Mouse (Mus musculus) megakaryocyte progenitor cell, adult 5-6 weeks (primary cell): ENCODE results near the gene Vps16. TPM values are rescaled to one million over a fixed set of nuclear protein-coding genes. Genes with fewer than 3 reads are reported as not detected.

ENCODE experiments used
- ATAC-seq: replicated peaks from 2 replicates; pipeline ENCODE4 v1.8.0; 2016; ENCODE audit warnings: mild to moderate bottlenecking, moderate TSS enrichment, inconsistent platforms; ENCODE audit not compliant: poor library complexity
- total RNA-seq, 2 experiments: library from RNA; stranded (forward) in 1 of 2; stranded (reverse) in 1 of 2; fragments of 157-497, 149-512 nt in 1 of 2; fragments of 200-1000 nt in 1 of 2; gene quantifications; 2 replicates each; pipeline versions ENCODE4 v1.2.3 to v1.2.4; 2015 to 2017

Vps16 gene
- 102 and 115 TPM in 2 replicates for total RNA-seq (2015)
- total RNA-seq (2017) = 124 and 152 TPM in 2 replicates

DNA sequence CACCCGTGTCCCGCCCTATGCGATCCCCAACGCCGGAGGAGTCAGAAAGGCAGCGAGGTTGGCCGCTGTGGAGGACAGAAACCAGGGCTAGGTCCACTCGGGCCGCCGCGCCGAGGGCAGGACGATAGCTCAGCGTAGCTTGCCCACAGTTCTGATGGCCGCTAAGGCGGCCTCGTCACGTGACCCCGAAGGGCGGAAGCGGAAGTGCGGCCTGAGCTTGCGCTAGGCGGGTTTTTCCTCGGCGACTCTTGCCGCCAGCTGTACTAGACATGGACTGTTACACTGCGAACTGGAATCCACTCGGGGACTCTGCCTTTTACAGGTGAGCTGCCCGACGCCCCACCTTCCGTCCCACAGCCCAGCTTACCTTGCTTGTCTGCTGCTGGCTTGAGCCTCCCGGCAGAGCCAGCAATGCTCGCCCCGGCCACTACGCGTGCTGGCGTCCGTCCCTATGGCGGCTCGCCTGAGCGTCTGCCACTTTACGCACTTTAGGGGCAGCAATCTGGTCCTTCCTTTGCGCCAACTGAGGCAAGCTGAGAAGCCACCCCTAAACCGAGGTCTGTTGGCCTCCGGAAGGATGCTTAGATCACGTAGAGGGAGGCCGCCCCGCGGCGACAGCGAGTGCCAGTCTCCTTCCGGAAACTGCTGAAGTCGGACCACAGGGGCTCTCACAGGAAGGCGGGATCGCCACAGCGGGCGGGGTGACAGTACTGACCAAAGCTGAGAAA lies at the start of gene Vps16, which contains the start of gene Pced1a:
TSS of gene Vps16 (plus strand) at position 214 of the 728 bp plus-strand sequence.
TSS of gene Pced1a (minus strand) at position 576 of the 728 bp plus-strand sequence.
- peak; percentile 71 for ATAC-seq

DNA sequence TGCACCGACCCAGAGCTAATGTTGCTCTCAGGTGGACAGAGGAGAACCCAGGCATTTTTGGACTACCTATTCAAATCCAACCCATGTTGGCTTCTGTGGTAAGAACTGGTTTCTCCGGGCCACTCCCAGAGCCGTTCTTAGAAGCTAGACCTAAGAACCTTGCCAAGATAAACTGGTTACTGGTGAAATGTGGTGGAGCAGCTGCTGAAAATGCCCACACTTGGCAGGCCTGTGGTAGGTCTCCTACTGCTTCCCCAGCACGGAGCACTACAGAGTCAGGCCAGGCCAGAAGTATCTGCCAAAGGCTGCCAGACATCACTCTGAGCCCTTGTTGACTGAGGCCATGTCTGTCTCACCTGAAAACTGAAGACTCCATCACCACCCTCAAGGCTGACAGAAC lies 49.2 kb upstream of the Vps16 start:
- peak; percentile 29; the same call in 1 of the 2 replicates for ATAC-seq

DNA sequence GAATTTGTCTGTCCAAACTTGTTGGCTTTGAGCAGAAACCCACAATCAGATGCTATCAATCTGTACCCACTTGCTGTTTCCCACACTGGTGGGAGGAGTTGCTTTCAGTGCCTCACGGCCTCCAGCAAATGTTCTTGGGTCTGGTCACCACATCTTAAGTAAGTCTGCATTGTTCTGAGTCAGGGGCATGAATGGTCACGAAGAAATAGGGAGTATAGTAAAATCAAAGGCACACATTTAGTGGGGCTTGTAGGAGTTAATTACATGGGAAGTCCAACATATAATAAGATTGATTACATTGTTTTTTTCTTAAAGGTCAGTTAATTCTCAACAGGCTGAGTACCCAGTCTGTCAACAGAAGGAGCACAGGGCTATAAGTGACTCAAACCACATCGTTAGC lies 40.9 kb upstream of the Vps16 start:
- ATAC-seq = no peak

DNA sequence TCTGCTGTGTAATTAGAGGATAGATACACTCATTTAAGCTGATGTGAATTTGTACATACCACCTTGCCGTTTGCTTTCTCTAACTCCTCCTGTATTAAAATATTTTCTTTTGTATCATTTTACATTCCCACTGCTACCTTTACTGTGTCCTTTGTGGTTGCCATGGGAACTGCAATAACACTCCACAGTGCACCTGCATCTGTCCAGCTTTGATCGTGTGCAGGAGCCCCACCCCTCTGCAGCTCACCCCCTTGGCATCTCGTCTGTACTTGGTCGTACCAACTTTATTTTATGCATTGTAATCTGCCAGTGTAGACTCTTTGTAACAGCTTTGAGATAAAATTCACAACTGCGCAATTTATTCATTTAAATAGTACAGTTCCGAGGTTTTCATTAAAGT lies 40.2 kb upstream of the Vps16 start:
- ATAC-seq = no peak

DNA sequence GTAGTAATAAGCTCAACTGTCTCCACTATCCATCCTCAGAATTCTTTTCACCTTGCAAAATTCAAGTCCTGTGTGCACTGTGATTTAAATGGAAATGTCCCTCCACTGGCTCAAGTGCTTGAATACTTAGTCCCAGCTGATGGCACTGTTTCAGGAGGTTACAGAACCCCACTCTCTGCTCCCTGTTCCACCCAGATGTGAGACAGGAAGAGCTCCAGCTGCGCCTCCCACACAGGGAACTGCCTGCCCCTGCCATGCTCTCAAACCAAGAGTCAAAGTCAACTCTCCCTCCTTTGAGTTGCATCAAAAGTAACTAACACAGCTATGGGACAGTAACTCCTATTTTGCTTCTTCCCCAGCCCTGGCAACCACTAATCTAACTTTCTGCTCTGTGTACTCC lies 37.9 kb upstream of the Vps16 start:
- no peak for ATAC-seq

DNA sequence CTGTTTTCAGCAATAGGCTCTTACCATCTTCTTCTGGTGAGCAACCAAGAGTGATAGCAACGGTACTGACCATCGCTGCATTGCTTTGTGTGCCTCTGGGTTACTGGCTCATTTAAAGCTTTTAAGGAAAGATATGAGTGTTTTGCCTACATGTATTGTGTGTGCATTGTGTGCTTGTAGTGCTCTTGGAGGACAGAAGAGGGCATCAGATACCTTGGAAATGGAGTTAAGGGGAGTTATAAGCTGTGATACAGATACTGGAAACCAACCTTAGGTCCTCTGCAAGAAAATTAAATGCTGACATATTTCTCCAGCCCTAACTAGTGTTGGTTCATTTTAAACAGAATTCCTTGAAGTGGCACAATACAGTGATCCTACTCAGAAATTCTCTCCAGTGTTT lies 35.3 kb upstream of the Vps16 start:
- peak; percentile 89 for ATAC-seq

DNA sequence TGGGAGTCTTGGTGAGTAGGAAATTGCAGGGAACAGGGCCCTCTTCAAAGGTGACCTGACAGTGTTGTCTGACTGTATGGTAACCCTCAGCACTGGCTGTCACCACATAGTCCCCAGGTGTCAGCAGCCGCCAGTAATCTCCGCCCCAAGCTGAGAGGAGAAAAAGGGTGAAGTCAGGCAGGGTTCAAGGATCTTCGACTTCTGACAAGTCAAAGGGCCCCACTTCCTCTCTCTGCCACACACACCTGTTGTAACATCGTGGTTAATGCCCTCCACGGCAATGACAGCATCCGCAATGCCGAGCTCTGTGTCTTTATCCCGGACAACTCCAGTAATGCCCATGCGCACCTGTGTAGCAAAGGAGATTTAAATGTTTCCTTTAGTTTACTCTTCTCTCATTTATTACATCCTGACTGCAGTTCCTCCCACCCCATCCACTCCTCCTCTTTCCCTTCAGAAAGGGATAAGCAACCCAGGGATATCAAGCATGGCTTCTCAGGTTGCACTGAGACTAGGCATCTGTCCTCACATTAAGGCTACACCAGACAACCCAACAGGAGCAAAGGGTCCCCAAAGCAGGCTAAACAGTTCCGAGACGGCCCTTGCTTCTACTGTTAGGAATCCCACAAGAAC lies 33.0 kb upstream of the Vps16 start:
- ATAC-seq = no peak

DNA sequence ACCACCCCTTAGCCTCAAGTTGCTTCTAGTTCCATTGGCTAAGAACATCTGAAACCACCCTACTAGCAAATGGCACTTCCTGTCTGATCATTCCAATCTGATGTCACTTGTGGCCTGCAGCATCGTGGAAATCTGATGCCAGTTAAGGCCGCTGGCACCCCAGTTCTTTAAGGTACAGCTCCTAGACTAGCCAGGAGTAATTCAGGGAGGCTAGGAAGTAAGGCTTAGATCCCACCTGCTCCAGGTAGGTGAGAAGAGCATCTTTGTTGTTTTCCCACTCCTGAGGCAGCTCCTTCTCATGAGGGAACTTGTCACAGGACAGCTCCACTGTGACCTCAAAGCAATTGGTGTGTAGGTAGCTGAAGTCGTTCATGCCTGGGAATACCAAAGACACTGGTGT lies 31.3 kb upstream of the Vps16 start:
- ATAC-seq = no peak

DNA sequence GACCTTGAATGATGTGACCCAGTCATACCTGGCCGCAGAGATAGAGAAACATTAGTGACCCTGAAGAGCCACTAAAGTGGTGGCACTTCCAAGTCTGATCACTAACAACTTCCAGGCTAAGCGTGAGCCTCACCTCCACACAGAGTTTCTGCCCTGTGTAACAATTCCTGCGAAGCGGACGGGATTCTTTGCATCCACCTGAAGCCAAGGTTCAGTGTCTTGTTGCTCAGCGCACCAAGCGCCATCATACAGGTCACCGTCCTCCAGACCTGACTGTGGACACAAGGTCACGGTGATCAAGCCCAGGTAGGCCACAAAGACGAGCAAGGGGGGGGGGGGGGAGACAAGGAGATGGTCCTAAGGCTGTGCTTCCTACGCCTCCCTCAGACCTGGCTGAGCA lies 28.4 kb upstream of the Vps16 start:
- ATAC-seq = no peak

DNA sequence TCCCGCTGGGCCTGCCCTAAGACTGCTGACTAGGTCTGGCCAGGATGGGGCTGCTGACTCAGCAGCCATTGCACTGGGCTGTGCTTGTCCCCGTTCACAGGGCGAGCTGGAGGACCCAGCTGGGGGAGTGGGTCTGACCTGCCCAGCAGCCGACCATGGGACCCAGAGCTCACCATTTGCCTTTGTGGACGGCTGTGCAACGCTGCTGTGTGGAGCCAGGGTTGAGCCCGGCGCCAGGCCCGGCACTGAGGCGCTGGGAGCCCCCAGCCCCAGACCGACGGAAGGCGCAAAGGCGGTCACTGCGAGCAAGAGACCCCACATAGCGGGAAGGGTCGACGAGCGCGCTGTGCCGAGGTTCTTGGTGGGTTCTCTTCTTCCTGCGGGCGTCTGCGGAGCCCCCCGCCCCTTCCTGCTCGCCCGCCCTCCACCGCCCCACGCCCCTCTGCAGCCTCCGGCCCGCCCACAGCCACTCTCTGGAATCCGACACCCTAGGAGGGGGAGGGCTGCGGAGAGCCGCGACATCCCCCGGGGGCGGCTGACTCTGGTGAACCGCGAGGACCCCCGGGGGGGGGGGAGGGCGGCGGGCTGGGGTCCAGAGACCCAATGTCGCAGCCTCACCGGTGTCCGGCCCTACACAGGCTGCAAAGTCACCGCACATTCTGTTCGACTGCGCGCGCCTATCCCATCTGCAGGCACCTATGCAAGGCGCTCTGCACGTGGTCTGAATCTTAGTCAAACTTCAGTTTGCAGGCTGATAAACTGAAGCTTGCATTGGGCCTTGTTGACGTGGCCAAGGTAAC lies 26.8 kb upstream of the Vps16 start, which contains the start of gene Cpxm1:
TSS of gene Cpxm1 (minus strand) at position 389 of the 800 bp plus-strand sequence.
- ATAC-seq = peak; percentile 56

DNA sequence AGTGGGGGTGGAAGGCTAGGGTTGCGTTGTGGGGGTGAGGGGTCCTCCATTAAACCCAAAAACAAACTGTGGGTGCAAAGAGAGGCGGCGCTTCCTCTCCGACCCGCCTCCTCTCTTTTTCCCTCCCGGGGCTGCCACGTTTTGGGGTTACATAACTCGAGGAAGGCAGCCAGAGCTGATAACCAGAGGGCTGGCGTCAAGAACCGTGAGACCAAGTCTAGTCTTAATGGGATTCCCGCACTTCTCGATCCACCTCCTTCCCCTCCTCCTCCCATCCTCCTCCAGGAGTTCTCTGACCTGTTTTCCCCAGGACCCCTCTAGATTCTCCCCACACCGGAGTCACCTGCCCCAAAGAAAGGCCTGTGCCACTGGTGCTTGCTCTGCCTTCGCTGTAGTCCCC lies 26.0 kb upstream of the Vps16 start:
- ATAC-seq = peak; percentile 62

DNA sequence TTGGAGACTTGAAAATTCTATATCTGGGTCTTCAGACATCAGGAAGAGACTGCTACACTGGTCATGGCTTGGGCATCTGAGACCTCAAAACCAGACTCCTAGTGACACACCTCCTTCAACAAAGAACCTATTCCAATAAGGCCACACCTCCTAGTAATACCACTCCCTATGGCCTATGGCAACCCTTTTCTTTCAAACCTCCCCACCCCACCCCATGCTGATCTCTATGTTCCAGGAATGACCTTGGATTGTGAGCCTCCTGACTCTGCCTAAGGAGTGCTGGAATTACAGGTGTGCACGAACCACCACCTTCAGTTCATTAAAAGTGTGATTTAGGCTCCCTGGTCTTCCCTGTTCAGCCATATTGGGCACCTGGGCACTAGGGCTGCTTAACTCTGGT lies 24.1 kb upstream of the Vps16 start:
- no peak for ATAC-seq

DNA sequence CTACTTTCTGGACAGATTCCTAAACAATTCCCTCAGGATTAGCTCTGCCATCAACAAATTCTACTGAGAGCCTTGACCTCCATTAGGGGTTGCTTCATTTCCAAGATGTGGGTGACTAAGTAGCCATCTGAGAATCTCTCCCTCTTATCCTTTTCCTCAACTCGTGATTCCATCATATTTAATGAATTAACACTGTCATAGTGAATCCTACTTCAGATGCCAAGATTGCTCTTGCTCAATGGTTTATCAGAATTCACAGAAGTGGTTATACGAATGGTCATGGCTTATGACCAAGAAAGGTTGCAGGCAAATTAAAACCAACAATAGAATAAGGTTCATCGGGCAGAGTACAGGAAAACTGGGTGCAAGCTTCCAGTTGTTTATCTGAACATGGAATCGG lies 22.2 kb upstream of the Vps16 start:
- no peak for ATAC-seq

DNA sequence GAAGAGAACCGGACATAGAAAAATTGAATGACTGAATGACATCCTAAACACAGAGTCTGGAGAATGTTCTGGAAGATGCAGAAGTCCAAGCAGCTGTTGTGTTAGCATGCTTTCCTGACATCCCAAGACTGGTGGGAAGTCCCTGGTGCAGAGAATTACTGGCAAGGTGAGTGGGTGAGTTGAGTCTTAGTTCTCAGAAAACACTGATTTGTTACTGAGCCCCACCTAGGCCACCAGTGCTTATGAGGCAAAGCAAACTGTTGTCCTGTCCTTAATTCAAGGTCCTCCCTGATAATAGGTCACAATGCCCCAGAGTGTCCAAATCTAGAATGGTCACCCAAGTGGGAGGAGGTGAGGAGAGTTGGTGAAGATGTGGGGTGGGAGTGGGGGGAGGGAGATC lies 19.2 kb upstream of the Vps16 start, which contains the start of the genes Gm28372 and 1700020A23Rik:
TSS of gene Gm28372 (plus strand) at position 301 of the 400 bp plus-strand sequence.
TSS of gene 1700020A23Rik (plus strand) at position 321 of the 400 bp plus-strand sequence.
- no peak for ATAC-seq

DNA sequence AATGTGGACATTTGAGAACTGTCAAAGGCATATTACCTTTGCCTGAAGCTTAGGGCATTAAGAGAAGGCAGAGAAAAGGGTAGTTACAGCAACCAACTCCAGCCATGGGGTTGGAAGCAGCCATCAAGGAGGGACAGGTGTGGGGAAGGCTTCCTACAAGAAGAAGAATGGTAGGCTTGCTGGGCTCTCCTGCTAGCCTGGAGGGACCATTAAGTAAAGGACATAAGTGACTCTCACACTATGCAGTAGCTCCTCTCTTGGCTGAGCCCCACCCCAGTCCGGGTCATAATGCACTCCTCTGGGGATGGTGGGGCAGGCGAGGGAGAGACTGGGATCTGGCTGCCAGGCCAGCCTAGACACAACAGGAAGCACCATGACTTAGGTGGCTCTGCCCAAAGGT lies 18.0 kb upstream of the Vps16 start, which contains the start of gene Tmem239:
TSS of gene Tmem239 (plus strand) at position 301 of the 400 bp plus-strand sequence.
- ATAC-seq = no peak

DNA sequence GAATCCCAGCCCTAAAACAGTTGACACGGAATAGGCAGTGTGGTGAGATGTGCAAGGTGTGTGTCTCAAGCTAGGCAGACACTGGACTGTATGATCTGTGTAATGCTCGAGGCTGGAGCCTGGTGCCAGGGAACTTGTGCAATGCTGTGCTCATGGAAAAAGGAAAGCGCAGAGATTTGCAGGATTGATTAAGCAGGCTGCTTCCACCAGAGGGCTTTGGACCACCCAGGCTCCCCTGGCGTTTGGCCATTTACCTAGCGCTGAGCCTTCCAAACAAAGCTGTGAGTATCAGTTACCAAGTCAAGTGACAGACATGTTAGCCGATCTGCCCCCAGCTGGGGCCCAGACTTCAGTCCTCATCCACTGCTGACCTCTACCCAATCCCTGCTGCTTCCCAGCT lies 15.9 kb upstream of the Vps16 start:
- no peak for ATAC-seq

DNA sequence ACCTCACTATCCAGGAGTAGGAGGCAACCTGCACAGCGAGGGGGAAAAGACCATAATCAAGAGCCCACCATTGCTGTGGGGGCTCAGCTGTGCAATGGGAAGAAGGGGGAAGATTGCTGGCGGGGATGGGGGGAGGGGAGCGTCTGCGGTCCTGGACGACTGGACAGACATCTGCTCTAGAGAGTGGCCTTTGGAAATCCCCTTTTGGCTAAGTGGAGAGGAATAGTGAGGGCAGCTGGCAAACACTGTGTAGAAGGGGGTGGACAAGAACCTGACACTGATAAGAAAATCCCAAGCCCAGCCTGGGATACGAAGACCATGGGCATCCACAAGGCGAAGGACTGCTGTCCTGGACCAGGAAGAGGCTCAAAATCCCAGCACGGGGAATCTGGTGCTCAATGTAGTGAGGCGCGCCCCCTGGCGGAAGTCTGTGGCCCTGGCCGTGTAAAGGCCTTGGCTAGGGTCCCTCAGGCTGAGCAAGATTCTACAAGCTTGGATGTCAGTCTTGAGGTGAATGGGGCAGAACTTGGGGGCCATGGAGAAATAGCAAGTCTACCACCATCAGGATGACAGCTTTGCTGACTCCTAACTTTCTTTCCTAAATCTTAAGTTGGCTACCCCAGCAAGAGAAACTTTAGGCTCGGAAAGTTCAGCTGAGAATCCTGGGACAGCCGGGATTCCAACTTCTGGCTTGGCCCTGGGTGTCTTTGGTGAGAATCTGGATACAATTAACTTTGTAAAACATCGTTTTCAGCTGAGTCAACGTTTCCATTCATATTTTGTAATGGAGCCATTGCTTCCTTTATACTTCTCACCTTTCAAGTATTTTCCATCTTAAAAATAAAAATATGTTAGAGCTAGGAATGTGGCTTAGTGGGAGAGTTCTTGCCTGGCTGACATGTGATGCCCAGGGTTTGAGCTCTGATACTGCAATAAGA lies 12.3 kb upstream of the Vps16 start:
- peak; percentile 94 for ATAC-seq

DNA sequence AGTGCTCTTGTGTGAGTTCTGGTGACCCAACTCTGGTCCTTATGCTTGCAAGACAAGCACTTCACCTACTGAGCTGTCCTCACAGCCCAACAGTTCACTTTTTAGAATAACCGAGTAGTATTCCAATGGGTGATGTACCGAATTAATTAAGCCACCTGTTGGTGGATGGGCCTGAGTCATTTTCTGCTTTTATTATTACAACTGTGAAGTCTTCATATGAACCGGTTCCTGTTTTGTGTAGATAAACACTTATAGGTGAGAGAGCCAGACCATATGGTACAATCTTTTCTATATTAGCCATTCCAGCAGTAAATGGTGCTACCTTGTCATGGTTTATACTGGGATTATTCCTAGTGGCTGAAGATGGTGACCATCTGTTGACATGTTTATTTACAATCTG lies 11.4 kb upstream of the Vps16 start:
- ATAC-seq = no peak

DNA sequence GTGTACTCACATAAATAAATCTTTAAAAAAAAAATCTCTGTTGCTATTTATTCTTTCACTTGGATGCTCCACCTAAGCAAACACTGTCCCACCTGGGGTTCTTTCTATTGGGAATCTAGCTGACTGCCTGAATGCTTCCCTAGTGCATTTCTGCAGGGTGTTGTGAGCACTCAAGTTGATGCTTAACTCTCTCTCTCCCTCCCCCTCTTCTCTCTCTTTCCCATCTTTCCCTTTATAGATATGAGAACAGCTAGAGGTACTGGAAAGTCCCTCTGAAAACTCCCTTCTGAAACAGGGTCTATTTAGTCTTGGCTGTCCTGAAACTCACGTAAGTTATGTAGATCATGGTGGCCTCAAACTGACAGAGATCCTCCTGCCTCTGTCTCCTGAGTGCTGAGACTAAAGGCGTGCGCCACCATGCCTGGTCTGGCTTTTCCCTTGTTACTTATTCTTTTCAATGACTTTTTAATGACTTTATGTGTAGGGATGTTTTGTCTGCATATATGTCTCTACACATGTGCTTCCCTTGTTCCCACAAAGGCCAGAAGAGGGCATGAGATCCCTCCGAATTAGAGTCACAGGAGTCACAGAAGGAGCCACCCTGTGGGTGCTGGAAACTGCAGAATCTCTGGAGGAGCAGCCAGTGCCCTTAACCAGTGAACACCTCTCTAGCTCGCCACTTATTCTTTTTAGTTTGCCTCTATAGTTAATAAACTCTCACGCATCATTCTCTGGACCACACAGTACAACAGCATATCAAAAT lies 9.9 kb upstream of the Vps16 start:
- peak; percentile 71 for ATAC-seq
